Mouse (Mus musculus) midbrain, embryonic 13.5 days (tissue): Measurements from ENCODE around the gene Eda. TPM values are rescaled to one million over a fixed set of nuclear protein-coding genes. Genes with fewer than 3 reads are reported as not detected.
"Not testable (repeated sequence)": the region's sequence is repeated elsewhere in the genome, so short reads cannot be mapped to it uniquely, and the experiment has no call there.

Source experiments
- ATAC-seq: fragments of 200-750 bp; cut with Nextera tagmentation; 2 replicates; pipeline ENCODE4 v1.8.0; 2017; ENCODE audit warnings: mild to moderate bottlenecking, moderate TSS enrichment, moderate library complexity
- H3K27ac ChIP-seq: fragments of 300-500 bp; sonication (generic); 2 replicates; pipeline ENCODE4 v1.5.1; 2015; ENCODE audit warnings: inconsistent platforms, mild to moderate bottlenecking, moderate library complexity
- H3K27me3 ChIP-seq: fragments of 300-500 bp; sonication (generic); 2 replicates; pipeline ENCODE4 v1.6.1; 2015; ENCODE audit warnings: mild to moderate bottlenecking, inconsistent platforms
- H3K36me3 ChIP-seq: fragments of 300-500 bp; sonication (generic); 2 replicates; pipeline ENCODE4 v1.6.1; 2015; ENCODE audit warnings: mild to moderate bottlenecking, inconsistent platforms
- H3K4me1 ChIP-seq: fragments of 300-500 bp; sonication (generic); replicated peaks from 2 replicates; pipeline ENCODE4 v1.6.1; 2015; ENCODE audit warnings: inconsistent platforms
- H3K4me2 ChIP-seq: fragments of 300-500 bp; sonication (generic); replicated peaks from 2 replicates; pipeline ENCODE4 v1.6.1; 2015; ENCODE audit warnings: moderate library complexity, mild to moderate bottlenecking, inconsistent platforms
- H3K4me3 ChIP-seq: fragments of 300-500 bp; sonication (generic); replicated peaks from 2 replicates; pipeline ENCODE4 v1.5.1; 2015; ENCODE audit warnings: mild to moderate bottlenecking, inconsistent platforms
- H3K9ac ChIP-seq: fragments of 300-500 bp; sonication (generic); replicated peaks from 2 replicates; pipeline ENCODE4 v1.6.1; 2015; ENCODE audit warnings: mild to moderate bottlenecking, inconsistent platforms
- H3K9me3 ChIP-seq: fragments of 300-500 bp; sonication (generic); 2 replicates; pipeline ENCODE4 v1.6.1; 2016; ENCODE audit warnings: mild to moderate bottlenecking, inconsistent platforms
- WGBS: fragments of 180-500 bp; shearing (Covaris S2); methylation state at CpG from one replicate; pipeline ENCODE4 v1.1.7; 2015; 5-methylcytosine and 5-hydroxymethylcytosine counted together
- microRNA counts: library from miRNA; unstranded; fragments of <30 nt; microRNA quantifications from one replicate; lab custom pipeline; 2016
- microRNA-seq: library from miRNA; unstranded; fragments of <30 nt; microRNA quantifications from one replicate; pipeline ENCODE4, GENCODE M21; 2016
- polyA plus RNA-seq: library from polyadenylated mRNA; unstranded; fragments of >200 nt; fragmentation: Nextera tagmentation; extraction: Ambion mirVana; gene quantifications from 2 replicates; pipeline ENCODE4 v1.2.1, GENCODE M21; 2015

The Eda gene
- polyA plus RNA-seq, 1 experiment from 2014 or later = 2.0 TPM

GRCm38 (mm10) chrX:100432311-100432710 is 456.9 kb downstream of the Eda start:
- WGBS = 64% methylated on average over 3 of the region's 3 CpGs
- no peaks in the 10 kb centered on the region for H3K36me3 ChIP-seq
- no peak for ATAC-seq

GRCm38 (mm10) chrX:100442617-100443016 is 467.2 kb downstream of the Eda start, which contains the start of gene Awat2:
TSS of gene Awat2 (minus strand) at chrX:100442717.
- not testable (repeated sequence) for H3K4me2 ChIP-seq, ATAC-seq, H3K27ac ChIP-seq, H3K36me3 ChIP-seq, H3K4me3 ChIP-seq, H3K9ac ChIP-seq, H3K9me3 ChIP-seq, H3K4me1 ChIP-seq
- H3K27me3 ChIP-seq = peaks cover 21% of the 10 kb centered on the region; the same call in 1 of the 2 replicates
- WGBS = 94% methylated on average over 2 of the region's 2 CpGs

More at GRCm38 (mm10) chrX:100432311-100432710, 456.9 kb downstream of the Eda start:
- no peaks in the 10 kb centered on the region for H3K9me3 ChIP-seq
- H3K4me2 ChIP-seq = no peak overlapping the region
- no peak overlapping the region for H3K9ac ChIP-seq
- peaks cover 41% of the 10 kb centered on the region for H3K27me3 ChIP-seq
- no peaks in the 10 kb centered on the region for H3K4me1 ChIP-seq
- H3K27ac ChIP-seq = no peak overlapping the region
- H3K4me3 ChIP-seq = no peak overlapping the region

GRCm38 (mm10) chrX:100443532-100443931 is 468.1 kb downstream of the Eda start:
- Histone ChIP-seq H3K4me3 (no peak overlapping the region), H3K9ac (no peak overlapping the region), H3K27me3 (peaks cover 21% of the 10 kb centered on the region; the same call in 1 of the 2 replicates), H3K36me3 (no peaks in the 10 kb centered on the region), H3K4me1 (no peaks in the 10 kb centered on the region), H3K4me2 (no peak overlapping the region), H3K27ac (no peak overlapping the region), H3K9me3 (no peaks in the 10 kb centered on the region)
- no peak for ATAC-seq
- 90% methylated on average over 7 of the region's 7 CpGs for WGBS

MicroRNA genes within 50 kb of the gene (microRNA counts, 519-probe panel; counts per million panel counts)
- 3,606 counts per million, percentile 70 among the panel's probes with 10 or more counts for microRNA mmu-miR-676 (lab: Ali Mortazavi, UCI)

Small RNAs within 50 kb of the gene (microRNA-seq; reads per million reads assigned to microRNA genes)
- 574 reads per million, percentile 74 among the genes with 10 or more reads in this experiment for gene Mir676

Other genes with a start within 250 kb of the Eda start
- 1.4 and 1.7 TPM in 2 replicates for gene Tmem28, start 154.6 kb upstream of the Eda start, polyA plus RNA-seq